In the genomic region with DNA sequence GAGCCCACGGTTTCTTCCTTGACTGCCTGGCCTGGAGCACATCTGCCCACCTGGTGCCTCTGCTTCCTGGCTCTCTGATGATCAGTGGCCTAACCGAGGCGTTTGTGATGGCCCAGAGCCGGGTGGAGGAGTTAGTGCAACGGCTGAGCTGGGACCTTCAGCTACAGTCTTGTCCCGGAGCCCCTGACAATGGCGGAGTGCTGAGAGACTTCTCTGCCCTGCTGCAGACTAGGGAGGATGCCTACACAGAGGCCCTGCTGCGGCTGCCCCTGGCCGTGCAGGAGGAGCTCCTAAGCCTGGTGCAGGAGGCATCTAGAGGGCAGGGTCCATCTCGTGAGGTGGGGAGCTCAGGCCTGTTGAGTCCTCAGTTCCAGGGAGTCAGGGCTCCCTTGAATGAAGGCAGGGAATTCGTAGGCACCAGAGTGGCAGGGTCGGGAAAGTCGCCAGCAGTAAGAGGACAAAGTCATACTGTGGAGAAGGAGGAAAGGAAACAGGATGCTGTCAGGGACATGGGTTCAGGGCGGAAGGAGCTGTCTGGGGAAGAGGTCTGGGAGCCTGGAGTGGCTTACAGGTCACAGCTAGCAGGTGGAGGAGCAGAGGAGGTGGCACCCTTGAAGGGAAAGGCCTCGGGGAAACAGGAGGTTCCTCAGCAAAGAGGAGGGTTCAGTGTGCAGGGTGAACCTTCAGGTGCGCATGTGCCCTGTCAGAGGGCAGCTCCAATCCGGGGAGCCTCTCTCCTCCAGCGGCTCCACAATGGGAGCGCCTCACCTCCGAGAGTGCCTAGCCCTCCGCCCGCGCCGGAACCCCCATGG, we compare ENCODE assay signal across 9 mouse cellular contexts. TPM values are rescaled to one million over a fixed set of nuclear protein-coding genes. Genes with fewer than 3 reads are reported as not detected.
DNase-seq lines count a peak whose midpoint lies in the region; ATAC-seq and TF ChIP-seq lines count a peak whose summit lies in the region.
"Had no signal": no experiment of that assay in that cellular context is flagged by ENCODE, and none has a peak within 500 bp of the region (broad histone marks: within the 10 kb centered on the region; RNA-seq: fewer than 3 reads in every experiment).

No protein-coding gene starts in this region.

- H3K4me3 ChIP-seq in hindbrain, embryonic 10.5 days, result peak overlapping the region; percentile 93
- no peak overlapping the region for H3K4me3 ChIP-seq in hindbrain, embryonic 11.5 days (ENCODE audit: low read depth, low read length)
- peak overlapping the region; percentile 16; the same call in 1 of the 2 replicates for H3K4me3 ChIP-seq in ES-Bruce4 (ENCODE audit: low read depth, low read length)
- peak overlapping the region; percentile 81 for H3K4me3 ChIP-seq in embryonic facial prominence, embryonic 12.5 days
- peak overlapping the region; percentile 76 for H3K4me3 ChIP-seq in liver, embryonic 13.5 days (replicated peaks)

- DNase-seq in hindbrain, embryonic 10.5 days (ENCODE audit: low spot score), result no peak
- no peak for DNase-seq in hindbrain, embryonic 11.5 days (ENCODE audit: low spot score)
- no peak for DNase-seq in liver, embryonic 13.5 days
- no peak for DNase-seq in thymus, postnatal 36 days
- DNase-seq in urinary bladder, postnatal 25 days (ENCODE audit: low spot score), result no peak

- 86% methylated on average over 24 of the region's 24 CpGs for WGBS in hindbrain, embryonic 10.5 days
- WGBS in hindbrain, embryonic 11.5 days, result 86% methylated on average over 23 of the region's 24 CpGs
- WGBS in embryonic facial prominence, embryonic 12.5 days, result 80% methylated on average over 24 of the region's 24 CpGs
- WGBS in liver, embryonic 13.5 days (ENCODE audit: insufficient replicate concordance), result 82% methylated on average over 24 of the region's 24 CpGs

- no peaks in the 10 kb centered on the region for H3K9me3 ChIP-seq in hindbrain, embryonic 10.5 days
- no peaks in the 10 kb centered on the region for H3K9me3 ChIP-seq in hindbrain, embryonic 11.5 days (ENCODE audit: control insufficient read depth, low read length)
- no peaks in the 10 kb centered on the region for H3K9me3 ChIP-seq in ES-Bruce4 (replicated peaks; ENCODE audit: control insufficient read depth, insufficient read depth, low read length, poor library complexity, severe bottlenecking)
- no peaks in the 10 kb centered on the region for H3K9me3 ChIP-seq in embryonic facial prominence, embryonic 12.5 days
- H3K9me3 ChIP-seq in liver, embryonic 13.5 days (replicated peaks), result no peaks in the 10 kb centered on the region

- no peak for TF ChIP-seq EP300 in ES-Bruce4 (IDR thresholded peaks at IDR 0.05; ENCODE audit: insufficient read depth, low read depth, low read length)

- no peak overlapping the region for H3K9ac ChIP-seq in hindbrain, embryonic 11.5 days (ENCODE audit: low read depth, low read length)
- no peak overlapping the region for H3K9ac ChIP-seq in ES-Bruce4 (ENCODE audit: low read depth, poor library complexity, severe bottlenecking)
- peak overlapping the region; percentile 15; the same call in 1 of the 2 replicates for H3K9ac ChIP-seq in embryonic facial prominence, embryonic 12.5 days
- H3K9ac ChIP-seq in liver, embryonic 13.5 days, result peak overlapping the region; percentile 89; the same call in 1 of the 2 replicates

- peaks cover 57% of the 10 kb centered on the region for H3K36me3 ChIP-seq in hindbrain, embryonic 10.5 days
- H3K36me3 ChIP-seq in hindbrain, embryonic 11.5 days (ENCODE audit: control insufficient read depth, insufficient read depth, low read length), result peaks cover 10% of the 10 kb centered on the region; the same call in 1 of the 2 replicates
- H3K36me3 ChIP-seq in ES-Bruce4 (ENCODE audit: control insufficient read depth, insufficient read depth, low read length, poor library complexity, severe bottlenecking), result peaks cover 5% of the 10 kb centered on the region
- peaks cover 55% of the 10 kb centered on the region for H3K36me3 ChIP-seq in embryonic facial prominence, embryonic 12.5 days
- H3K36me3 ChIP-seq in liver, embryonic 13.5 days, result peaks cover 51% of the 10 kb centered on the region

- peak overlapping the region; percentile 53; the same call in 1 of the 2 replicates for H3K27ac ChIP-seq in hindbrain, embryonic 10.5 days
- no peak overlapping the region for H3K27ac ChIP-seq in hindbrain, embryonic 11.5 days (ENCODE audit: low read depth, low read length)
- H3K27ac ChIP-seq in ES-Bruce4 (ENCODE audit: insufficient read depth, low read length), result no peak overlapping the region
- H3K27ac ChIP-seq in embryonic facial prominence, embryonic 12.5 days, result no peak overlapping the region
- peak overlapping the region; percentile 90 for H3K27ac ChIP-seq in liver, embryonic 13.5 days

- TF ChIP-seq POLR2A in ES-Bruce4 (IDR thresholded peaks at IDR 0.05; ENCODE audit: insufficient read depth, low read length), result no peak

- H3K27me3 ChIP-seq in hindbrain, embryonic 10.5 days (ENCODE audit: insufficient read depth, poor library complexity, severe bottlenecking), result peaks cover 3% of the 10 kb centered on the region; the same call in 1 of the 2 replicates
- H3K27me3 ChIP-seq in hindbrain, embryonic 11.5 days (ENCODE audit: control insufficient read depth, insufficient read depth, low read length), result no peaks in the 10 kb centered on the region
- H3K27me3 ChIP-seq in ES-Bruce4 (ENCODE audit: control insufficient read depth, insufficient read depth, low read length, poor library complexity, severe bottlenecking), result no peaks in the 10 kb centered on the region
- no peaks in the 10 kb centered on the region for H3K27me3 ChIP-seq in embryonic facial prominence, embryonic 12.5 days
- H3K27me3 ChIP-seq in liver, embryonic 13.5 days, result no peaks in the 10 kb centered on the region

- H3K4me1 ChIP-seq in hindbrain, embryonic 10.5 days (replicated peaks), result peaks cover 50% of the 10 kb centered on the region
- H3K4me1 ChIP-seq in hindbrain, embryonic 11.5 days (replicated peaks; ENCODE audit: control insufficient read depth, insufficient read depth, low read length), result no peaks in the 10 kb centered on the region; the same call in 1 of the 2 replicates
- H3K4me1 ChIP-seq in ES-Bruce4 (ENCODE audit: control insufficient read depth, insufficient read depth, low read length), result peaks cover 15% of the 10 kb centered on the region
- H3K4me1 ChIP-seq in embryonic facial prominence, embryonic 12.5 days, result peaks cover 25% of the 10 kb centered on the region
- peaks cover 52% of the 10 kb centered on the region for H3K4me1 ChIP-seq in liver, embryonic 13.5 days (replicated peaks)

- H3K4me2 ChIP-seq in hindbrain, embryonic 11.5 days (replicated peaks; ENCODE audit: low read depth, low read length), result no peak overlapping the region
- H3K4me2 ChIP-seq in embryonic facial prominence, embryonic 12.5 days (replicated peaks), result 0 out of 2 replicates have a peak overlapping the region, but pooled peaks have one; percentile 84
- peak overlapping the region; percentile 80 for H3K4me2 ChIP-seq in liver, embryonic 13.5 days

- ATAC-seq in hindbrain, embryonic 11.5 days (ENCODE audit: low FRiP score), result no peak
- no peak for ATAC-seq in embryonic facial prominence, embryonic 12.5 days (ENCODE audit: insufficient number of reproducible peaks, insufficient read depth, low FRiP score, low TSS enrichment)
- no peak for ATAC-seq in liver, embryonic 13.5 days (ENCODE audit: low read depth)
- ATAC-seq in megakaryocyte-erythroid progenitor cell, adult 5-6 weeks (replicated peaks; ENCODE audit: low FRiP score, low TSS enrichment, poor library complexity, severe bottlenecking), result no peak

- TF ChIP-seq CTCF in ES-Bruce4 (IDR thresholded peaks at IDR 0.05; ENCODE audit: low read depth, low read length), result no peak

RNA-seq across cellular contexts. Expression of a gene that starts 2.0 kb away (rescaled TPM):
- polyA plus RNA-seq in hindbrain, embryonic 10.5 days (2016; fragmentation: Nextera tagmentation; extraction: Ambion mirVana), result 21.4 and 24.2 TPM in 2 replicates
- 7.8 and 9.3 TPM in 2 replicates for polyA plus RNA-seq in hindbrain, embryonic 11.5 days (2014; fragmentation: Nextera tagmentation; extraction: Ambion mirVana)
- 29.8 and 30.9 TPM in 2 replicates for polyA plus RNA-seq in ES-Bruce4 (2011; ENCODE audit: insufficient read depth, insufficient read length, low read depth, missing spikeins)
- polyA plus RNA-seq in embryonic facial prominence, embryonic 12.5 days (2016; fragmentation: Nextera tagmentation; extraction: Ambion mirVana), result 31.6 and 31.8 TPM in 2 replicates
- polyA plus RNA-seq in liver, embryonic 13.5 days (2015; fragmentation: Nextera tagmentation; extraction: Ambion mirVana), result 6.8 and 7.6 TPM in 2 replicates
- total RNA-seq in megakaryocyte-erythroid progenitor cell, adult 5-6 weeks (2014; fragmentation: Nextera tagmentation), result 10.9 and 12.1 TPM in 2 replicates
- total RNA-seq in megakaryocyte-erythroid progenitor cell, adult 5-6 weeks (2017), result 8.7 and 16.3 TPM in 2 replicates

RNA-seq across cellular contexts. Expression of a gene that starts 2.6 kb away (rescaled TPM):
- 0.12 and 0.33 TPM in 2 replicates for polyA plus RNA-seq in hindbrain, embryonic 10.5 days (2016; fragmentation: Nextera tagmentation; extraction: Ambion mirVana)
- polyA plus RNA-seq in hindbrain, embryonic 11.5 days (2014; fragmentation: Nextera tagmentation; extraction: Ambion mirVana), result 0.17 and 0.31 TPM in 2 replicates
- 0.21 and 0.27 TPM in 2 replicates for polyA plus RNA-seq in ES-Bruce4 (2011; ENCODE audit: insufficient read depth, insufficient read length, low read depth, missing spikeins)
- 0.28 and 0.42 TPM in 2 replicates for polyA plus RNA-seq in embryonic facial prominence, embryonic 12.5 days (2016; fragmentation: Nextera tagmentation; extraction: Ambion mirVana)
- polyA plus RNA-seq in liver, embryonic 13.5 days (2015; fragmentation: Nextera tagmentation; extraction: Ambion mirVana), result 0.10 and 0.13 TPM in 2 replicates
- not detected in 2 replicates for total RNA-seq in megakaryocyte-erythroid progenitor cell, adult 5-6 weeks (2014; fragmentation: Nextera tagmentation)
- total RNA-seq in megakaryocyte-erythroid progenitor cell, adult 5-6 weeks (2017), result not detected in 2 replicates

RNA-seq across cellular contexts. Expression of a gene that starts 13.3 kb away (rescaled TPM):
- 33.2 and 38.1 TPM in 2 replicates for polyA plus RNA-seq in hindbrain, embryonic 10.5 days (2016; fragmentation: Nextera tagmentation; extraction: Ambion mirVana)
- polyA plus RNA-seq in hindbrain, embryonic 11.5 days (2014; fragmentation: Nextera tagmentation; extraction: Ambion mirVana), result 39.7 and 41.9 TPM in 2 replicates
- 7.9 and 13.2 TPM in 2 replicates for polyA plus RNA-seq in ES-Bruce4 (2011; ENCODE audit: insufficient read depth, insufficient read length, low read depth, missing spikeins)
- polyA plus RNA-seq in embryonic facial prominence, embryonic 12.5 days (2016; fragmentation: Nextera tagmentation; extraction: Ambion mirVana), result 69.9 and 77.7 TPM in 2 replicates
- polyA plus RNA-seq in liver, embryonic 13.5 days (2015; fragmentation: Nextera tagmentation; extraction: Ambion mirVana), result 13.3 and 14.1 TPM in 2 replicates
- 7.8 and 17.0 TPM in 2 replicates for total RNA-seq in megakaryocyte-erythroid progenitor cell, adult 5-6 weeks (2014; fragmentation: Nextera tagmentation)
- 3.9 and 6.7 TPM in 2 replicates for total RNA-seq in megakaryocyte-erythroid progenitor cell, adult 5-6 weeks (2017)

RNA-seq across cellular contexts. Expression of a gene that starts 33.0 kb away (rescaled TPM):
- 24.1 and 24.4 TPM in 2 replicates for polyA plus RNA-seq in hindbrain, embryonic 10.5 days (2016; fragmentation: Nextera tagmentation; extraction: Ambion mirVana)
- polyA plus RNA-seq in hindbrain, embryonic 11.5 days (2014; fragmentation: Nextera tagmentation; extraction: Ambion mirVana), result 8.3 and 8.8 TPM in 2 replicates
- polyA plus RNA-seq in ES-Bruce4 (2011; ENCODE audit: insufficient read depth, insufficient read length, low read depth, missing spikeins), result 21.5 and 24.6 TPM in 2 replicates
- polyA plus RNA-seq in embryonic facial prominence, embryonic 12.5 days (2016; fragmentation: Nextera tagmentation; extraction: Ambion mirVana), result 41.4 and 41.7 TPM in 2 replicates
- 2.2 and 3.1 TPM in 2 replicates for polyA plus RNA-seq in liver, embryonic 13.5 days (2015; fragmentation: Nextera tagmentation; extraction: Ambion mirVana)
- total RNA-seq in megakaryocyte-erythroid progenitor cell, adult 5-6 weeks (2014; fragmentation: Nextera tagmentation), result 1.9 and 2.7 TPM in 2 replicates
- 1.2 and 2.0 TPM in 2 replicates for total RNA-seq in megakaryocyte-erythroid progenitor cell, adult 5-6 weeks (2017)

RNA-seq across cellular contexts. Expression of a gene that starts 57.7 kb away (rescaled TPM):
- not detected in 2 replicates for polyA plus RNA-seq in hindbrain, embryonic 10.5 days (2016; fragmentation: Nextera tagmentation; extraction: Ambion mirVana)
- polyA plus RNA-seq in hindbrain, embryonic 11.5 days (2014; fragmentation: Nextera tagmentation; extraction: Ambion mirVana), result not detected in 2 replicates
- not detected in 2 replicates for polyA plus RNA-seq in ES-Bruce4 (2011; ENCODE audit: insufficient read depth, insufficient read length, low read depth, missing spikeins)
- polyA plus RNA-seq in embryonic facial prominence, embryonic 12.5 days (2016; fragmentation: Nextera tagmentation; extraction: Ambion mirVana), result 0.60 and 0.85 TPM in 2 replicates
- 0.12 and 0.20 TPM in 2 replicates for polyA plus RNA-seq in liver, embryonic 13.5 days (2015; fragmentation: Nextera tagmentation; extraction: Ambion mirVana)
- 1.4 TPM in 1 of 2 replicates, not detected in the other for total RNA-seq in megakaryocyte-erythroid progenitor cell, adult 5-6 weeks (2014; fragmentation: Nextera tagmentation)
- 1.1 TPM in 1 of 2 replicates, not detected in the other for total RNA-seq in megakaryocyte-erythroid progenitor cell, adult 5-6 weeks (2017)
- polyA plus RNA-seq: neural tube, embryonic 14.5 days had no signal

Comparison
In these comparisons a context has a peak if more than half of its experiments do, and no peak if none do; other contexts are left out.
1. H3K27ac ChIP-seq: peak in hindbrain, embryonic 10.5 days (single experiment) and liver, embryonic 13.5 days (single experiment); none in hindbrain, embryonic 11.5 days (single experiment), ES-Bruce4 (single experiment) and embryonic facial prominence, embryonic 12.5 days (single experiment).
2. H3K9ac ChIP-seq: peak in embryonic facial prominence, embryonic 12.5 days (single experiment) and liver, embryonic 13.5 days (single experiment); none in hindbrain, embryonic 11.5 days (single experiment) and ES-Bruce4 (single experiment).